8 mouse cellular contexts compared by ENCODE assay signal in genomic region chr3:96247356-96248140, GRCm38 (mm10). TPM values are rescaled to one million over a fixed set of nuclear protein-coding genes. Genes with fewer than 3 reads are reported as not detected.
A peak's percentile ranks its signal among the peaks of the same experiment; 100 is the strongest.
DNase-seq lines count a peak whose midpoint lies in the region; ATAC-seq lines count a peak whose summit lies in the region.
"Had no signal": no experiment of that assay in that cellular context is flagged by ENCODE, and none has a peak within 500 bp of the region (broad histone marks: within the 10 kb centered on the region; RNA-seq: fewer than 3 reads in every experiment).

No protein-coding gene starts in this region.

- no peaks in the 10 kb centered on the region for H3K9me3 ChIP-seq in forebrain, embryonic 10.5 days
- H3K9me3 ChIP-seq in liver, embryonic 11.5 days (ENCODE audit: control insufficient read depth, low read length), result no peaks in the 10 kb centered on the region

- H3K4me3 ChIP-seq in forebrain, embryonic 10.5 days, result peak overlapping the region; percentile 57
- H3K4me3 ChIP-seq in liver, embryonic 11.5 days (ENCODE audit: low read depth, low read length), result peak overlapping the region; percentile 54

- H3K27me3 ChIP-seq in forebrain, embryonic 10.5 days (ENCODE audit: poor library complexity, severe bottlenecking), result no peaks in the 10 kb centered on the region
- no peaks in the 10 kb centered on the region for H3K27me3 ChIP-seq in liver, embryonic 11.5 days (replicated peaks; ENCODE audit: control insufficient read depth, insufficient read depth, low read length)

- no peak for ATAC-seq in liver, embryonic 11.5 days (replicated peaks; ENCODE audit: low FRiP score)
- no peak for ATAC-seq in inflammation-experienced regulatory T-cells, adult 6 months

- H3K4me1 ChIP-seq in forebrain, embryonic 10.5 days, result peaks cover 61% of the 10 kb centered on the region
- peaks cover 20% of the 10 kb centered on the region for H3K4me1 ChIP-seq in liver, embryonic 11.5 days (replicated peaks; ENCODE audit: control insufficient read depth, insufficient read depth, low read length)

- H3K9ac ChIP-seq in liver, embryonic 11.5 days (ENCODE audit: low read depth, low read length), result peak overlapping the region; percentile 78

- peak; percentile 34 for DNase-seq in thymus, postnatal 0 days (ENCODE audit: low spot score)
- DNase-seq in thymus, adult 18-20 months, result no peak
- DNase-seq in forebrain, embryonic 10.5 days (ENCODE audit: extremely low spot score, low spot score), result no peak
- no peak for DNase-seq in liver, embryonic 11.5 days (ENCODE audit: low spot score)
- DNase-seq in natural killer cell, adult 2 months (ENCODE audit: low spot score in 2 of 2), result no peak
- no peak for DNase-seq in adrenal gland, adult 8-10 months

- H3K36me3 ChIP-seq in forebrain, embryonic 10.5 days (replicated peaks), result no peaks in the 10 kb centered on the region
- H3K36me3 ChIP-seq in liver, embryonic 11.5 days (ENCODE audit: control insufficient read depth, insufficient read depth, low read length), result no peaks in the 10 kb centered on the region

- H3K4me2 ChIP-seq in liver, embryonic 11.5 days, result peak overlapping the region; percentile 85

- 2% methylated on average over 11 of the region's 11 CpGs for WGBS in forebrain, embryonic 10.5 days
- 4% methylated on average over 11 of the region's 11 CpGs for WGBS in liver, embryonic 11.5 days

- H3K27ac ChIP-seq in forebrain, embryonic 10.5 days, result peak overlapping the region; percentile 91
- H3K27ac ChIP-seq in liver, embryonic 11.5 days (ENCODE audit: low read depth, low read length), result peak overlapping the region; percentile 96

RNA-seq across cellular contexts. Expression of gene Hist2h3c1, which starts 1.1 kb away (rescaled TPM):
- polyA plus RNA-seq in thymus, postnatal 0 days (2015; fragmentation: Nextera tagmentation; extraction: Ambion mirVana), result 0.64 and 0.76 TPM in 2 replicates
- polyA plus RNA-seq in forebrain, embryonic 10.5 days (2016; fragmentation: Nextera tagmentation; extraction: Ambion mirVana), result 0.86 TPM in 1 of 2 replicates, not detected in the other
- 0.93 and 1.5 TPM in 2 replicates for polyA plus RNA-seq in liver, embryonic 11.5 days (2014; fragmentation: Nextera tagmentation; extraction: Ambion mirVana)
- total RNA-seq in adrenal gland, adult 8-10 months (2022), result not detected
- not detected for polyA plus RNA-seq in inflammation-experienced regulatory T-cells, adult 6 months (2017; shearing (Covaris generic))
- polyA plus RNA-seq: spleen, adult 2 months had no signal

RNA-seq across cellular contexts. Expression of gene Hist2h2aa1, which starts 2.3 kb away (rescaled TPM):
- 117 and 143 TPM in 2 replicates for polyA plus RNA-seq in thymus, postnatal 0 days (2015; fragmentation: Nextera tagmentation; extraction: Ambion mirVana)
- 8.1 and 16.6 TPM in 2 replicates for polyA plus RNA-seq in forebrain, embryonic 10.5 days (2016; fragmentation: Nextera tagmentation; extraction: Ambion mirVana)
- 12.1 and 12.7 TPM in 2 replicates for polyA plus RNA-seq in liver, embryonic 11.5 days (2014; fragmentation: Nextera tagmentation; extraction: Ambion mirVana)
- total RNA-seq in adrenal gland, adult 8-10 months (2022), result 10 to 100 TPM; 14.1 to 18.6 (median 17.5) TPM
- polyA plus RNA-seq in inflammation-experienced regulatory T-cells, adult 6 months (2017; shearing (Covaris generic)), result 10 to 100 TPM in 2 of 3 experiments, 1 to 10 TPM in 1; 9.6 to 22.0 (median 11.1) TPM

RNA-seq across cellular contexts. Expression of gene Hist2h2aa2, which starts 7.5 kb away (rescaled TPM):
- 215 and 339 TPM in 2 replicates for polyA plus RNA-seq in thymus, postnatal 0 days (2015; fragmentation: Nextera tagmentation; extraction: Ambion mirVana)
- 19.2 and 34.4 TPM in 2 replicates for polyA plus RNA-seq in forebrain, embryonic 10.5 days (2016; fragmentation: Nextera tagmentation; extraction: Ambion mirVana)
- polyA plus RNA-seq in liver, embryonic 11.5 days (2014; fragmentation: Nextera tagmentation; extraction: Ambion mirVana), result 27.8 and 34.5 TPM in 2 replicates
- 100 to 1,000 TPM; 483 to 517 (median 507) TPM for total RNA-seq in adrenal gland, adult 8-10 months (2022)
- polyA plus RNA-seq in inflammation-experienced regulatory T-cells, adult 6 months (2017; shearing (Covaris generic)), result 100 to 1,000 TPM in 1 of 3 experiments, 10 to 100 TPM in 2; 36.1 to 104 (median 53.6) TPM

RNA-seq across cellular contexts. Expression of gene Hist2h3c2, which starts 8.6 kb away (rescaled TPM):
- polyA plus RNA-seq in thymus, postnatal 0 days (2015; fragmentation: Nextera tagmentation; extraction: Ambion mirVana), result 30.0 and 47.7 TPM in 2 replicates
- polyA plus RNA-seq in forebrain, embryonic 10.5 days (2016; fragmentation: Nextera tagmentation; extraction: Ambion mirVana), result 5.9 and 6.4 TPM in 2 replicates
- 5.8 and 8.0 TPM in 2 replicates for polyA plus RNA-seq in liver, embryonic 11.5 days (2014; fragmentation: Nextera tagmentation; extraction: Ambion mirVana)
- 10 to 100 TPM; 13.0 to 27.9 (median 18.2) TPM for total RNA-seq in adrenal gland, adult 8-10 months (2022)
- polyA plus RNA-seq in inflammation-experienced regulatory T-cells, adult 6 months (2017; shearing (Covaris generic)), result 1 to 10 TPM in 1 of 3 experiments, not detected in 2; 1.5 TPM

RNA-seq across cellular contexts. Expression of gene Hist2h4, which starts 15.6 kb away (rescaled TPM):
- polyA plus RNA-seq in thymus, postnatal 0 days (2015; fragmentation: Nextera tagmentation; extraction: Ambion mirVana), result 101 and 145 TPM in 2 replicates
- 12.0 and 14.2 TPM in 2 replicates for polyA plus RNA-seq in forebrain, embryonic 10.5 days (2016; fragmentation: Nextera tagmentation; extraction: Ambion mirVana)
- 3.5 and 5.0 TPM in 2 replicates for polyA plus RNA-seq in liver, embryonic 11.5 days (2014; fragmentation: Nextera tagmentation; extraction: Ambion mirVana)
- total RNA-seq in adrenal gland, adult 8-10 months (2022), result 10 to 100 TPM; 27.4 to 37.9 (median 32.5) TPM
- polyA plus RNA-seq in inflammation-experienced regulatory T-cells, adult 6 months (2017; shearing (Covaris generic)), result 1 to 10 TPM; 1.3 to 7.4 (median 5.9) TPM
